Mouse (Mus musculus) C2C12 (cell line): Measurements from ENCODE around the gene Tiam1. TPM values are rescaled to one million over a fixed set of nuclear protein-coding genes. Genes with fewer than 3 reads are reported as not detected.
A peak's percentile ranks its signal among the peaks of the same experiment; 100 is the strongest.
"Not testable (repeated sequence)": the region's sequence is repeated elsewhere in the genome, so short reads cannot be mapped to it uniquely, and the experiment has no call there.

Experiments
- H3K27me3 ChIP-seq: one replicate; pipeline ENCODE4 v1.6.1; 2011; ENCODE audit not compliant: control insufficient read depth, insufficient read depth, insufficient read length
- H3K36me3 ChIP-seq: one replicate; pipeline ENCODE4 v1.6.1; 2011; ENCODE audit not compliant: control insufficient read depth, insufficient read depth
- H3K4me3 ChIP-seq: one replicate; pipeline ENCODE4 v1.5.1; 2011; ENCODE audit warnings: mild to moderate bottlenecking, control low read depth; ENCODE audit not compliant: poor library complexity, insufficient read depth, severe bottlenecking
- H3K79me2 ChIP-seq: one replicate; pipeline ENCODE4 v1.6.1; 2011; ENCODE audit not compliant: control insufficient read depth, insufficient read depth
- H3K79me3 ChIP-seq: one replicate; pipeline ENCODE4 v1.6.1; 2011; ENCODE audit warnings: low read depth, control low read depth
- H3ac ChIP-seq: one replicate; pipeline ENCODE3; 2011; ENCODE audit warnings: low read depth; ENCODE audit not compliant: control insufficient read depth, insufficient read length
- CEBPB ChIP-seq: IDR thresholded peaks from one replicate; pipeline ENCODE4 v1.6.1; 2011; ENCODE audit warnings: low read depth, mild to moderate bottlenecking, control low read depth, moderate library complexity
- CTCF ChIP-seq: IDR thresholded peaks from one replicate; pipeline ENCODE4 v1.5.1; 2011; ENCODE audit not compliant: control insufficient read depth, insufficient read depth, insufficient read length
- FOSL1 ChIP-seq: IDR thresholded peaks from one replicate; pipeline ENCODE4 v1.8.0; 2011; ENCODE audit warnings: mild to moderate bottlenecking, low read length; ENCODE audit not compliant: poor library complexity, insufficient read depth, severe bottlenecking
- MAX ChIP-seq: IDR thresholded peaks from one replicate; pipeline ENCODE4 v1.6.1; 2011; ENCODE audit warnings: mild to moderate bottlenecking, control low read depth
- MYOD1 ChIP-seq: IDR thresholded peaks from one replicate; pipeline ENCODE4 v1.6.1; 2011; ENCODE audit warnings: low read depth; ENCODE audit not compliant: control insufficient read depth, insufficient read length
- MYOG ChIP-seq: IDR thresholded peaks from one replicate; pipeline ENCODE4 v1.6.1; 2011; ENCODE audit not compliant: control insufficient read depth, insufficient read length; ENCODE audit errors: extremely low read depth
- USF1 ChIP-seq: IDR thresholded peaks from one replicate; pipeline ENCODE4 v1.6.1; 2011; ENCODE audit warnings: low read depth, mild to moderate bottlenecking, control low read depth, moderate library complexity
- polyA plus RNA-seq: library from polyadenylated mRNA; unstranded; fragments of >200 nt; fragmentation: generic; extraction: Trizol; gene quantifications from one replicate; pipeline ENCODE4 v1.2.1, GENCODE M21; 2012; ENCODE audit warnings: missing spikeins

Tiam1 gene
- polyA plus RNA-seq, 1 experiment: 6.9 TPM

GRCm38 (mm10) chr16:90072651-90073050 is 70.9 kb downstream of the Tiam1 start:
- TF ChIP-seq FOSL1 (no peak), USF1 (no peak), MYOD1 (peak; percentile 91), CEBPB (no peak), MAX (no peak), CTCF (no peak), MYOG (no peak)
- Histone ChIP-seq H3ac (peak overlapping the region; percentile 3), H3K36me3 (no peaks in the 10 kb centered on the region), H3K79me2 (no peaks in the 10 kb centered on the region), H3K79me3 (no peaks in the 10 kb centered on the region), H3K27me3 (no peaks in the 10 kb centered on the region), H3K4me3 (no peak overlapping the region)

- H3K36me3 ChIP-seq, H3ac ChIP-seq, H3K79me3 ChIP-seq, H3K27me3 ChIP-seq, H3K79me2 ChIP-seq, H3K4me3 ChIP-seq: not testable (repeated sequence)
Observed at GRCm38 (mm10) chr16:90071125-90071524, 72.4 kb downstream of the Tiam1 start.

GRCm38 (mm10) chr16:90070104-90070503 is 73.5 kb downstream of the Tiam1 start:
- H3K79me3 ChIP-seq: no peaks in the 10 kb centered on the region
- H3K27me3 ChIP-seq: no peaks in the 10 kb centered on the region
- H3K79me2 ChIP-seq: no peaks in the 10 kb centered on the region
- H3ac ChIP-seq: no peak overlapping the region
- H3K36me3 ChIP-seq: no peaks in the 10 kb centered on the region
- TF ChIP-seq USF1: no peak
- no peak for TF ChIP-seq MYOG
- TF ChIP-seq FOSL1: no peak
- TF ChIP-seq MYOD1: no peak
- TF ChIP-seq MAX: no peak
- TF ChIP-seq CEBPB: no peak
- no peak for TF ChIP-seq CTCF
- H3K4me3 ChIP-seq: no peak overlapping the region

- no peak overlapping the region for H3K4me3 ChIP-seq
- H3K79me2 ChIP-seq: no peaks in the 10 kb centered on the region
- no peak overlapping the region for H3ac ChIP-seq
- H3K36me3 ChIP-seq: no peaks in the 10 kb centered on the region
- H3K27me3 ChIP-seq: no peaks in the 10 kb centered on the region
- TF ChIP-seq CTCF (no peak), USF1 (no peak), FOSL1 (no peak), MYOD1 (no peak), MYOG (no peak), CEBPB (no peak), MAX (no peak)
- H3K79me3 ChIP-seq: no peaks in the 10 kb centered on the region
Observed at GRCm38 (mm10) chr16:90069197-90069596, 74.4 kb downstream of the Tiam1 start.

- Histone ChIP-seq H3K79me3 (no peaks in the 10 kb centered on the region), H3K27me3 (no peaks in the 10 kb centered on the region), H3K36me3 (no peaks in the 10 kb centered on the region), H3ac (no peak overlapping the region), H3K4me3 (no peak overlapping the region), H3K79me2 (no peaks in the 10 kb centered on the region)
- TF ChIP-seq USF1 (no peak), CEBPB (no peak), MYOG (no peak), CTCF (no peak), MYOD1 (no peak), FOSL1 (no peak), MAX (no peak)
Observed at GRCm38 (mm10) chr16:90052905-90053519, 90.6 kb downstream of the Tiam1 start.

GRCm38 (mm10) chr16:90052409-90052808 is 91.2 kb downstream of the Tiam1 start:
- Histone ChIP-seq H3K79me2 (no peaks in the 10 kb centered on the region), H3K27me3 (no peaks in the 10 kb centered on the region), H3ac (no peak overlapping the region), H3K36me3 (no peaks in the 10 kb centered on the region), H3K4me3 (no peak overlapping the region), H3K79me3 (no peaks in the 10 kb centered on the region)
- no peak for TF ChIP-seq CEBPB
- TF ChIP-seq CTCF: no peak
- no peak for TF ChIP-seq MYOG
- TF ChIP-seq MAX: no peak
- no peak for TF ChIP-seq MYOD1
- no peak for TF ChIP-seq USF1
- TF ChIP-seq FOSL1: no peak
